Mouse (Mus musculus) gastrocnemius, postnatal 4 days (tissue): Measurements from ENCODE around the gene Slc36a3. TPM values are rescaled to one million over a fixed set of nuclear protein-coding genes. Genes with fewer than 3 reads are reported as not detected.
A peak's percentile ranks its signal among the peaks of the same experiment; 100 is the strongest.

Experiments
- DNase-seq, 2 experiments: peaks; one replicate each; pipeline ENCODE4 v3.0.0; 2021 to 2022; ENCODE audit warnings: low spot score in 2 of 2, mixed read lengths in 2 of 2
- long read RNA-seq, 2 experiments: library from polyadenylated mRNA; stranded (forward); transcript quantifications; one replicate each; pipeline ENCODE4 v2.0.0; 2021
- total RNA-seq, 2 experiments: library from RNA; stranded (reverse); gene quantifications; 2 replicates each; pipeline ENCODE4 v1.2.3; 2021

The Slc36a3 gene
- total RNA-seq = not detected
- long read RNA-seq, experiment 1 = 0 reads
- long read RNA-seq, experiment 2 = 0 reads

- DNase-seq = no peak
Observed at GRCm38 (mm10) chr11:55151608-55152007, at the start of gene Slc36a3. TSS of gene Slc36a3 (minus strand) at chr11:55151708.

- DNase-seq = no peak
Observed at GRCm38 (mm10) chr11:55197740-55198510, 46.4 kb upstream of the Slc36a3 start.

GRCm38 (mm10) chr11:55197086-55197485, 45.6 kb upstream of the Slc36a3 start:
- no peak for DNase-seq

DNA sequence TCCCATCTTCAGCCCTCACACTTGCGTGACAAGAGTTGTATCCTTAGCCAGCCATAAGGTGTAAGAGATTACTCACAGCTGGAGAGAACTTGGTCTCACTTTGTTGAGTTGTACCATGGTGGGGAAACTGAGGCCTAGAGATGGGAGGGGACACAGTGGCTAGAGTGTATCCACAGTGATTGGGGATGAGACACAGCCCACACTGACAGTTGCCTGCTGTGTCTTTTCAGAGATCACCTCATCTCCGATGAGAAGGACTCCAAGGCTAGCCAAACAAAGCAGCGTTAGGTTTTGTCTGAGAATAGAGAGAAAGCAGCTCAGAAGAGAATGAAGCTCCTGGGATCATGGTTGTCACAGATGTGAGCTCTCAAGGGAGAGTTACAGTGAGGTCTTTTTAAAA, 38.7 kb upstream of the Slc36a3 start:
- no peak for DNase-seq

GRCm38 (mm10) chr11:55187777-55188176, 36.3 kb upstream of the Slc36a3 start:
- no peak for DNase-seq

GRCm38 (mm10) chr11:55187292-55187691, 35.8 kb upstream of the Slc36a3 start:
- DNase-seq = no peak

- no peak for DNase-seq
Observed at GRCm38 (mm10) chr11:55184733-55185291, 33.3 kb upstream of the Slc36a3 start, which contains the start of gene Slc36a2. TSS of gene Slc36a2 (minus strand) at chr11:55185077.

DNA sequence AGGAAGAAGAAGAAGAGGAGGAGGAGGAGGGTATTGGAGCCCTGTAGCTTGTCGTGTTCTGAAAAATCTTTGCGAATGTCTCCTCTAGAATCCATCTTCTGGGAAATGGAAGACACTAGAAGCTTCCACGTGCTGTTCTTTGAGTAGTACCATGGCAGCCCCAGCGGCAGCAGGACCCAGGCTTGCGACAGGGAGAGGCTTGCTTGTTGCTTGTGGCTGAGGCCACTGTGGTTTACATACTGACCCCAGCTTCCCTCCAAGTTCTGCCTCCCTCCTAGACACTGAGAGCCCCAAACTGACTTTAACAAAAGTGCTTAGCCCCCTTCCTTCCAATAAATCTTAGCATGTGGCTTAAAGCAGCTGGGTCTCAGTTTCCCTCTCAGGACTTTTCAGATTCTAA, 32.7 kb upstream of the Slc36a3 start:
- no peak for DNase-seq

- no peak for DNase-seq
Observed at GRCm38 (mm10) chr11:55183124-55183523, 31.6 kb upstream of the Slc36a3 start.

DNA sequence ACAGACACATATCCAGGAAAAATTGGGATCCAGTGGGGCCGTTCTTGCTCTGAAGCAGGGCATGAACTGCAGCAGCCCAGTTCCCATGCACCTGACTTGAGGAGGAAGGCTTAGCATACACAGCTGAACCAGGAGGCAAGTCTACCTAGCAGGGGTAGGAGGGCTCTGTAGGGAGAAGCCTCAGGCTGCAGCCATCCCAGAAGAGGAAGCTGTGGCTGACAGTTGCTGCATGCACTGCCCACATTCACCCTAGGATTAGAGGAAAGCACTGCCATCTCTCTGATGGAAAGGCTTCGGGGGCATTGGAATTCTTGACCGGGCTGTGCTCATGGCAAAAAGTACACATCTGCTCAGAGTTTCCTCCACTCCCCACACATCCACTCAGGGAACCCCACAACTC, 28.3 kb upstream of the Slc36a3 start:
- no peak for DNase-seq

DNA sequence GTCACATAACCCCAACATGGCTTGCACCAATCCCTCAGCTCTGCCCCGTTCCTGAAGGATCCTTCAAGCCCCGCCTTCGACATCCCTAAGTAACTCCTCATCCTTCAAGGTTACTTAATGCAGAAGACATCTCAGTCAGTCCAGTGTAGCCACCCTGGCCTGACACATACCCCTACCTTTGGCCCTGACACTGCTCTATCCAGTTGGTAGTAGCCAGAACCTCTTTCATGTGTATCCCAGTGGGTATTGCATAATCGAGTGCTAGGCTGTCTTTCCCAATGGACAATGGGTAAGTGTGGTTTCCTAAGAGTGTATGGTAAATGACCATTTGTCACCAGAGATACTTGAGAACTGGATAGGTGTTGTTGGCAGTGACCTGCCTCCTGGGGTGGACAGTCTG, 27.3 kb upstream of the Slc36a3 start:
- DNase-seq = no peak

GRCm38 (mm10) chr11:55170501-55170900, 19.0 kb upstream of the Slc36a3 start:
- no peak for DNase-seq

- no peak for DNase-seq
Observed at GRCm38 (mm10) chr11:55168914-55169313, 17.4 kb upstream of the Slc36a3 start.

DNA sequence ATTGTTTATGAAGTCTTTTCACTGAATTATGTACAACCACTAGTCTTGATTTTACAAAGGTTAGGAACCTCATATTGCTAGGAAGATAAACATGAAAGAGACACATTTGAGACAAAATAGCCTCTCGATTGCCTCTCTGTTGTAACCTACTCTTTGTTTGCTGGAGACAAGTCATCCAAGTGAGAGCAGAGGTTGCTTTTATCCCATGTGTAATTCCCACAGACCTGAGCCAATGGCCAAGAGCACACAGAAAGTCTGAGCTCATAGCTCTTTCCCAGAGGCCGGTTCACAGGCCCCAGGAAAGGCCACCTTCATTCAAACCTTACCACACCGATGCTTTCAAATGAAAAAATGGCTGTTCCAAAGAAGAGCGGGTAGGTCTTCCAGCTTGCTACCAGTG, 17.0 kb upstream of the Slc36a3 start:
- DNase-seq = no peak

DNA sequence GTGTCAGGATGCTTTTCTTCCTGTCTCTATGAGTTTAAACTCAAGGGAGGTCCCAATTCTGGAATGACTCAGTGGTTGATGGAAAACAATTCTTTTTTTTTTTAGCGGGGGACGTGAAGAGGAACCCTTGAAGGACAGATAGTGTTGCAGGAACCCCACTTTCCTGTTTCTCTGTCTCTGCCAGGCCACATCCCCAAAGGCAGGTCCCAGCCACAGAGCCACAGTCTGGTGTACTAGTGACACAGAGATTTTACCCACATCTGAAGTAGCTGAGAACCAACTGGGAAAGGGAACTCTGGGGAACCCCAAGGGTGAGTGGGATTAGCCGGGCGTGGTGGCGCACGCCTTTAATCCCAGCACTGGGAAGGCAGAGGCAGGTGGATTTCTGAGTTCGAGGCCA, 14.2 kb upstream of the Slc36a3 start:
- no peak for DNase-seq

- DNase-seq = peak in 1 of 2 experiments; percentile 35
Observed at GRCm38 (mm10) chr11:55164723-55165122, 13.2 kb upstream of the Slc36a3 start.

DNA sequence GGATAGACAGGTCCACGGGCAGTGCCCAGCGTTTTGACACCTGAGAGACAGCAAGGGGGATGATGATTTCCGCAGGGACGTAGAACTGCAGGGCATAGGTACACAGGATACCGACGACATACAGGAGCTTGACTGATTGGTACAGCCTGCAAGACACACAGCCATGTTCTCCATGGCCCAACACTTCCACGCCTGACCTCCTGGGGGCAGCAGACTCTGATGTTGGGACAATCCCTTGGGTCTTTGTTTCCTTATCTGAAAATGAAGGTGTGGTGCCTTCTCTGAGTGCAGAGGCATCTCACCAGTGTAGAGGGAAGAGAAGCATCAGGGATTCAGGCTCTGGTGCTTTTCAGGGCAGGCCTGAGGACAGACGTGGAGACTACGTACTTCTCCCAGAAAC, 11.2 kb upstream of the Slc36a3 start:
- DNase-seq = peak in 1 of 2 experiments; percentile 30

- DNase-seq = peak; percentile 63 to 79
Observed at GRCm38 (mm10) chr11:55158785-55159359, 7.4 kb upstream of the Slc36a3 start.

DNA sequence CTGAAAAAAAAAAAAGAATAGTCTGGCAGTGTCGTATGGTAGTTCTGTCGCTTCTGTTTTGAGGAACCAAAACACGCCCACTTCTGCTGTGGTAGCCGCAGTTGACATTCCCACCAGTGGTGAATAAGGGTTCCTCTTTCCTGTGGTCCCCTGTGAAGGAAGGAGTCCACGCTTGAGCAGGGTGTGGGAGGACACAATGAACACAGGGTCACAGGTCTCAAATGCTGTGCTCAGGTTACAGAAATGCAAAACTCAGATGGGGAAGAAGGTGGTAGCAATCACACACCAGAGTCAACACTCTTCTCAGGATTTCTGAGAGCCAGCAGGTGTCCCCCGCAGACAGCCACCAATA, 3.5 kb upstream of the Slc36a3 start:
- no peak for DNase-seq

- no peak for DNase-seq
Observed at GRCm38 (mm10) chr11:55154398-55155069, 3.0 kb upstream of the Slc36a3 start.

GRCm38 (mm10) chr11:55148461-55148860, 3.0 kb downstream of the Slc36a3 start:
- no peak for DNase-seq

- DNase-seq = no peak
Observed at GRCm38 (mm10) chr11:55147423-55147822, 4.1 kb downstream of the Slc36a3 start.
